Mouse (Mus musculus) forebrain, embryonic 14.5 days (tissue): Measurements from ENCODE around the gene 1300017J02Rik. TPM values are rescaled to one million over a fixed set of nuclear protein-coding genes. Genes with fewer than 3 reads are reported as not detected.
A peak's percentile ranks its signal among the peaks of the same experiment; 100 is the strongest.
"Not testable (repeated sequence)": the region's sequence is repeated elsewhere in the genome, so short reads cannot be mapped to it uniquely, and the experiment has no call there.

ENCODE experiments used
- ATAC-seq: fragments of 200-750 bp; cut with Nextera tagmentation; 2 replicates; pipeline ENCODE4 v1.8.0; 2017; ENCODE audit warnings: mild to moderate bottlenecking, moderate library complexity
- DNase-seq: peaks from one replicate; pipeline ENCODE4 v3.0.0-alpha.2; 2015; ENCODE audit warnings: low spot score
- H3K27ac ChIP-seq: fragments of 300-500 bp; sonication (generic); 2 replicates; pipeline ENCODE4 v1.5.1; 2014; ENCODE audit warnings: low read depth, mild to moderate bottlenecking, control low read depth, low read length, moderate library complexity
- H3K27me3 ChIP-seq: fragments of 300-500 bp; sonication (generic); replicated peaks from 2 replicates; pipeline ENCODE4 v1.6.1; 2014; ENCODE audit warnings: low read length, control low read depth, mixed read lengths; ENCODE audit not compliant: control insufficient read depth, insufficient read depth
- H3K36me3 ChIP-seq: fragments of 300-500 bp; sonication (generic); 2 replicates; pipeline ENCODE4 v1.6.1; 2014; ENCODE audit warnings: low read length, control low read depth; ENCODE audit not compliant: control insufficient read depth, insufficient read depth
- H3K4me1 ChIP-seq: fragments of 300-500 bp; sonication (generic); 2 replicates; pipeline ENCODE4 v1.6.1; 2014; ENCODE audit warnings: antibody characterized with exemption, low read length, control low read depth; ENCODE audit not compliant: control insufficient read depth, insufficient read depth
- H3K4me2 ChIP-seq: fragments of 300-500 bp; sonication (generic); 2 replicates; pipeline ENCODE4 v1.6.1; 2014; ENCODE audit warnings: mild to moderate bottlenecking, control low read depth, low read length
- H3K4me3 ChIP-seq: fragments of 300-500 bp; sonication (generic); 2 replicates; pipeline ENCODE4 v1.5.1; 2014; ENCODE audit warnings: low read depth, low read length, control low read depth
- H3K9ac ChIP-seq: fragments of 300-500 bp; sonication (generic); 2 replicates; pipeline ENCODE4 v1.6.1; 2014; ENCODE audit warnings: mild to moderate bottlenecking, low read length, control low read depth, moderate library complexity
- H3K9me3 ChIP-seq: fragments of 300-500 bp; sonication (generic); replicated peaks from 2 replicates; pipeline ENCODE4 v1.6.1; 2016; ENCODE audit warnings: low read length, control low read depth, mixed read lengths; ENCODE audit not compliant: control insufficient read depth
- WGBS: fragments of 180-500 bp; shearing (Covaris S2); extraction: QIAGEN DNeasy Blood & Tissue Kit; methylation state at CpG from one replicate; pipeline ENCODE4 v1.1.7; 2014; 5-methylcytosine and 5-hydroxymethylcytosine counted together
- polyA plus RNA-seq: library from polyadenylated mRNA; unstranded; fragments of >200 nt; fragmentation: Nextera tagmentation; extraction: Ambion mirVana; gene quantifications from 2 replicates; pipeline ENCODE4 v1.2.1, GENCODE M21; 2014

1300017J02Rik gene
- 0.29 and 0.93 TPM in 2 replicates for polyA plus RNA-seq

DNA sequence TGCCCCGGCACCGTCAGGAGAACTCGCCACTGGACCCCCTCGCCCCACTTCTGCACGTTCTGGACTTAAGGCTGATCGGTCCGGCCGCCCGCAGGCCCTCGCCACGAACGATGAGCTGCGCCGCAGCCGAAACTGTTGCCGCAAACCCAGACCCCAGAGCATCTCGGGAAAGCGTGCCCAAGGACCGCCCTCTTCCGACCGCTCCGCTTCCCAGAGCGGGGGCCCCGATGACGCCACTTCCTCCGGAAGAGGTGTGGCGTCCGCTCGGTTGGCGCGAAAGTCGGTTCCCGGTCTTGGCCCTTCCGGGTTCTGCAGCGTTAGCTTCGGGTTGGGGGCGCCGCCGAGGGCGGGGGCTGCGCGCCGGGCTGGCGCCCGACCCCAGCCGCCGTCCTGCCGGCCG lies at the start of gene 1300017J02Rik, which contains the start of gene Topbp1:
Gene 1300017J02Rik (minus strand): TSS at position 156 of the 400 bp plus-strand sequence.
Gene Topbp1 (plus strand): TSS at position 289 of the 400 bp plus-strand sequence.
- H3K36me3 ChIP-seq, result peaks cover 23% of the 10 kb centered on the region
- DNase-seq (peak; percentile 98), ATAC-seq (peak; percentile 99)
- H3K4me2 ChIP-seq, result peak within 1 kb of the TSS; percentile 82
- 0 out of 2 replicates have a peak, but pooled peaks cover 7% of the 10 kb centered on the region for H3K4me1 ChIP-seq
- H3K4me3 ChIP-seq, result peak within 1 kb of the TSS; percentile 87
- H3K9me3 ChIP-seq, result no peaks in the 10 kb centered on the region
- peak within 1 kb of the TSS; percentile 84 for H3K9ac ChIP-seq
- peak within 1 kb of the TSS; percentile 78 for H3K27ac ChIP-seq
- under 1% methylated on average over 49 of the region's 49 CpGs for WGBS
- H3K27me3 ChIP-seq, result no peaks in the 10 kb centered on the region

DNA sequence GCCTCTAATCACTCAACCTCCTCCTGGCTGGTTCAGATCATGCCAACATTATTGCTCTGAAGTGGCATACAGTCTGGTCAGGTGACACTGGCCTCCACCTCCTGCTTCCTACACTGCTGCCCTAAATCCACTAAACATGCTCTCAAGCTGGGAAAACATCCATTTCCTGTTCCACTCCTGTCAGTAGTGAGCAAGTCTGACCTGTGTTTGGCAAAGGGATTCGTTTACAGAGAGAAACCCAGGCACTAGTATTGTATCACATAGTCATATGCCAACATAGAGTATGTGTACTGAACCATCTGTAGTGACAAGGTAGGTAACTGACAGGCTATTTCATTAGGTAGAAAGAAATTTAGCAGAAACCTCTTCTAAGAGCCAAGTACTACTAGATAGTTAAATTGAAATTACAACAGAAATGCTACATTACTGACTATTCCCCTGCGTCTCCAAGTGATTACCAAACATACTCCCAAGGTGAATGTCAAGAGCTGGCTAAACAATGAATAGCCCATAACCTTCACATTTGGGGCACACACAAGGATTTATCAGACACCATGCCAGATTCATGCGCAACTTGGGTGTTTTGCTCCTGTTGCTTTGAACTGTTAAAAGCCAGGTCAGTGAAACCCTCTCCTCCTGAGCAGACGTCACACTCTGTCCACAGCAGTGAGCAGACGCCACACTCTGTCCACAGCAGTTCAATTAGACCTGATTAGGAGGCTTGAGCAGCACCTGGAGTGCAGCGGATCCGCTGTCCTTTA lies 48.8 kb upstream of the 1300017J02Rik start:
- not testable (repeated sequence) for H3K4me1 ChIP-seq, H3K4me3 ChIP-seq, H3K9ac ChIP-seq, DNase-seq, H3K27me3 ChIP-seq, H3K27ac ChIP-seq, H3K4me2 ChIP-seq, ATAC-seq, H3K9me3 ChIP-seq
- WGBS, result 84% methylated on average over 7 of the region's 7 CpGs
- peaks cover 64% of the 10 kb centered on the region for H3K36me3 ChIP-seq

DNA sequence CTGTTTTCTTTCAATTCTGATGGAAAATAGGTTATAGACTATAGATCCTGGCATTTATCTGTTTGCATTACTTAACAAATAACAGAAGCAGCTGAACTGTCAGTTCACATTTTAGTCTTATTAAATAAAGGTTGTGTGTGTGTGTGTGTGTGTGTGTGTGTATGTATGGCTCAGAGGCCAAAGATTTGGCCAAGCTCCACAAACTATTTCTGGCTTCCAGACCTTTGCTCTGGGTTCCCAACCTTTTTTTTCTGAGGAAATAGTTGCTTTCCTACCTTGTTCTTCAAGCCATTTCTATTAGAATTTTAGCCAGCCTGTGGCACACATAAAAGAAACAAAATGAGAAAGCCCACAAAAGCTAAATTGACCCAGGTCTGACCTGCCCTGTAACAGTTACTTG lies 43.9 kb upstream of the 1300017J02Rik start:
- no peak for ATAC-seq
- no peak for DNase-seq
- Histone ChIP-seq H3K9ac (no peak overlapping the region), H3K4me2 (no peak overlapping the region), H3K27me3 (no peaks in the 10 kb centered on the region), H3K4me1 (no peaks in the 10 kb centered on the region), H3K9me3 (no peaks in the 10 kb centered on the region), H3K36me3 (peaks cover 74% of the 10 kb centered on the region), H3K4me3 (no peak overlapping the region), H3K27ac (no peak overlapping the region)

DNA sequence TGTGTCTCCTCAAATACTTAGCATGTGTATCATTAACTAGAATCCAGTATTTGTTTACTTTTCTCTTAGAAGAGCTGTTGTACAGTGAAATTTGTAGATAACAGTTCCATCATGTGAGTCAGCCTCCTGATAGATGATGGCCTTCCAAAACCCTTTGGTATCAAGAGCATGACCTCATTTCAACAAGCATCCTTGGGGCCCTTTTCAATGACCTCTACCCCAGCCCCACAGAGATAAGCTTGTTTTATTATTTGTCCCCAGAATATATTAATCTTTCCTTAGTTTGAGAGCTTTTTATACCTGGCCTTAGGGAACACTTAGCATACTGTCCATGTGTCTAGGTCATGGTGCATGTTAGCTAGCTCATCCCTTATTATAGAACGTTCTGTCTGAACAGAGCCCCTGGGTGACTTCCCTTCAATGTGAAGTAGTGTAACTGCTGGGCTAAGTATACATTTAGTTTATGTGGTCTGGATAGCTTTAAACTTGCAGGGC lies 43.2 kb upstream of the 1300017J02Rik start:
- peaks cover 80% of the 10 kb centered on the region for H3K36me3 ChIP-seq
- no peaks in the 10 kb centered on the region for H3K27me3 ChIP-seq
- no peak overlapping the region for H3K4me2 ChIP-seq
- no peak for DNase-seq
- no peak overlapping the region for H3K9ac ChIP-seq
- no peak overlapping the region for H3K27ac ChIP-seq
- H3K4me3 ChIP-seq, result no peak overlapping the region
- no peak for ATAC-seq
- 88% methylated on average over 1 of the region's 1 CpGs for WGBS
- no peaks in the 10 kb centered on the region for H3K4me1 ChIP-seq
- H3K9me3 ChIP-seq, result no peaks in the 10 kb centered on the region

DNA sequence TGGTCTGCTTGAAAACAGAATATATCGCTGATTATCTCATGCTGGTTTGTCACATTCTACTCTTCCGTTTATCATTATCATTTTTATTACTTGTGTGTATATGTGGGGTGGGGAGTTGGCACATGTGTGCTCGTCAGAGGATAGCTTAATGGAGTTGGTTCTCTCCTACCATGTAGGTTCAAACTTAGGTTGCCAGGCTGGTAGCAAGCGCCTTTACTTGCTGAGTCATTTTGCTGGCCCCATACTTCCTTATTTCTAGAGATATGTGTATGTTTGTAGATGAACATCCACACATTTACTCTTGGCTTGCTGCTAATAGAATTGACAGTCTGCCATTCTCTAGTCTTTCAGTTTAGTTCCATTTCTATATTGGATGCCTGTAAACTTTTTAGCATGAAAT lies 42.2 kb upstream of the 1300017J02Rik start:
- ATAC-seq (no peak), DNase-seq (no peak)
- no peak overlapping the region for H3K4me2 ChIP-seq
- no peak overlapping the region for H3K9ac ChIP-seq
- peaks cover 80% of the 10 kb centered on the region for H3K36me3 ChIP-seq
- H3K27ac ChIP-seq, result no peak overlapping the region
- 92% methylated on average over 4 of the region's 4 CpGs for WGBS
- H3K4me1 ChIP-seq, result no peaks in the 10 kb centered on the region
- no peaks in the 10 kb centered on the region for H3K9me3 ChIP-seq
- H3K4me3 ChIP-seq, result no peak overlapping the region
- H3K27me3 ChIP-seq, result no peaks in the 10 kb centered on the region

DNA sequence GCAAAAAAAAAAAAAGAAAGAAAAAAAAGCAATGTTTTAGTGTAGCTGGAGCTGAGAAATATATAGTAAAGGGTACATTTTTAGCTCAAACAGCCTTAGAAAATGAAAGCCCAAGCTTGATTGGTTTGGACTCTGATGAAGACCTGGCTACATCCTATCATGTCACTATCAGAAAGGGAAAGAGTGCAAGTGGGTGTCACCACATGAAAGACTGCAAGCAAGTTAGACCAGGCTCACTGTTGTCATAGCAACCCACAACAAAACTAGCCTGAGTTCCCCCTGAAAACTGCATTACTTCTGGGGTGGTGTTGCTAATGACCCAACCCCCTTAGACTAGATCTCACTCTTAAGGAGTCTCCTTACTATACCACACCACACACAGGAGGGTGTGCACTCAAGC lies 32.0 kb upstream of the 1300017J02Rik start:
- no peak overlapping the region for H3K9ac ChIP-seq
- ATAC-seq (no peak), DNase-seq (no peak)
- H3K36me3 ChIP-seq, result peaks cover 86% of the 10 kb centered on the region
- no peak overlapping the region for H3K4me2 ChIP-seq
- H3K4me1 ChIP-seq, result no peaks in the 10 kb centered on the region
- H3K9me3 ChIP-seq, result no peaks in the 10 kb centered on the region
- no peak overlapping the region for H3K4me3 ChIP-seq
- H3K27ac ChIP-seq, result no peak overlapping the region
- no peaks in the 10 kb centered on the region for H3K27me3 ChIP-seq

DNA sequence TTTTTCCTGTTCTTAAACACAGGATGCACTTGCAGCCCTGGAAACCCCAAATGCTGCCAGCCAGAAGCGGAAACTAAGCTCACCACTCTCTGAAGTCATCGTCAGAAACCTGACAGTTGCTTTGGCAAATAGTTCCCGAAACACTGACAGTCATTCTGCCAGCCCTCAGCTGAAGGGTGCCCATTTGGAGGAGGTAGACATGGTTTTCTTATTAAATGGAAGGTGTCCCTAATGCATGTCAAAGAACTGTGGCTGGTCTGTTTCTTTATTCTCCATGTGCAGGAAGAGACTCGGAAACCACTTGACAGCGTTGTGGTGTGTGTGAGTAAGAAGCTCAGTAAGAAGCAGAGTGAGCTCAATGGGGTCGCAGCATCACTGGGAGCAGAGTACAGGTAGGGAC lies 27.8 kb upstream of the 1300017J02Rik start:
- Histone ChIP-seq H3K9me3 (no peaks in the 10 kb centered on the region), H3K27ac (no peak overlapping the region), H3K9ac (no peak overlapping the region), H3K4me3 (no peak overlapping the region), H3K36me3 (peaks cover 86% of the 10 kb centered on the region), H3K4me2 (no peak overlapping the region), H3K27me3 (no peaks in the 10 kb centered on the region), H3K4me1 (no peaks in the 10 kb centered on the region)
- no peak for DNase-seq
- WGBS, result 92% methylated on average over 6 of the region's 6 CpGs
- no peak for ATAC-seq

DNA sequence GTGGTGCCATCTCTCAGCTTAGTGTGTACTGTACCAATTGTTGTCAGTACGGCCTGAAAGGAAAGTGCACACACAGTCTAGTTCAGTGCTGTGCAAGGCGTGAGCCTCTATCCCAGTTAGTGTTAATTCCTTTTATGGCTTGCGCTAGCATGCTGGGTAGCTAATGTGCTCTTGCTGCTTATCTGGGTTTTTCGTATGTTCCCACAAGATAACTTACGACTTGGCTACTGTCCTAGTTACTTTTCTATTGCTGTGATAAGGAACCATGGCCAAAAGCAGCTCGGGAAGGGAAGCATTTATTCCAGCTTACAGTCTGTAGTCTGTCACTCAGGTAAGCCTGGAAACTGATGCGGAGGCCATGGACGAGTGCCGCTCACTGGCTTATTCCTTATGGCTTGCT lies 21.6 kb upstream of the 1300017J02Rik start:
- Histone ChIP-seq H3K27ac (no peak overlapping the region), H3K9me3 (no peaks in the 10 kb centered on the region), H3K36me3 (peaks cover 83% of the 10 kb centered on the region), H3K4me3 (no peak overlapping the region), H3K9ac (no peak overlapping the region), H3K27me3 (no peaks in the 10 kb centered on the region), H3K4me2 (no peak overlapping the region), H3K4me1 (no peaks in the 10 kb centered on the region)
- ATAC-seq (no peak), DNase-seq (no peak)
- 93% methylated on average over 9 of the region's 9 CpGs for WGBS

DNA sequence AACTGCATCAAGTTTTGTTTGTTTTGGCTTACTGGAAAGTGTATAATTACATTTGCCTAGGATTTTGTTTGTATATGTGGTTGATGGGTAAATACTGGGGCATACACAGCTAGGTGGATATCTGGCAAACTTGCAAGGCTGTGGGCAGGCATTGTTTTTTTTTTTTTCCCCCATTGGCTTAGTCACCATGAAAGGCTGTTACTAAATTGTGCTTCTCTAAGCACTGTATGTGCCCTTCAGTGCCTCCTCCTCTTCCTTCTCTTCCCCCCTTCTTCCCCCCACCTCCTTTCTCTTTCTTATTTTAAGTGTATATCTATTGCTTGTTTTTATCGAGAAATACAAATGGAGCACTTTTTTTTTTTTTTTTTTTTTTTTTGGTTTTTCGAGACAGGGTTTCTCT lies 19.8 kb upstream of the 1300017J02Rik start:
- Histone ChIP-seq H3K4me3 (no peak overlapping the region), H3K27ac (no peak overlapping the region)
- 85% methylated on average over 1 of the region's 2 CpGs for WGBS

More for the DNA sequence above, 19.8 kb upstream of the 1300017J02Rik start:
- H3K9ac ChIP-seq, result no peak overlapping the region
- DNase-seq (no peak), ATAC-seq (no peak)
- no peaks in the 10 kb centered on the region for H3K9me3 ChIP-seq
- H3K27me3 ChIP-seq, result no peaks in the 10 kb centered on the region
- H3K4me1 ChIP-seq, result no peaks in the 10 kb centered on the region
- H3K36me3 ChIP-seq, result peaks cover 88% of the 10 kb centered on the region
- H3K4me2 ChIP-seq, result no peak overlapping the region
